Mouse (Mus musculus): ENCODE data around the gene Cd37. TPM values are rescaled to one million over a fixed set of nuclear protein-coding genes. Genes with fewer than 3 reads are reported as not detected.

Cd37 gene
- total RNA-seq, 2 experiments from 2014 or later: 4.8 to 5.3 TPM

DNA sequence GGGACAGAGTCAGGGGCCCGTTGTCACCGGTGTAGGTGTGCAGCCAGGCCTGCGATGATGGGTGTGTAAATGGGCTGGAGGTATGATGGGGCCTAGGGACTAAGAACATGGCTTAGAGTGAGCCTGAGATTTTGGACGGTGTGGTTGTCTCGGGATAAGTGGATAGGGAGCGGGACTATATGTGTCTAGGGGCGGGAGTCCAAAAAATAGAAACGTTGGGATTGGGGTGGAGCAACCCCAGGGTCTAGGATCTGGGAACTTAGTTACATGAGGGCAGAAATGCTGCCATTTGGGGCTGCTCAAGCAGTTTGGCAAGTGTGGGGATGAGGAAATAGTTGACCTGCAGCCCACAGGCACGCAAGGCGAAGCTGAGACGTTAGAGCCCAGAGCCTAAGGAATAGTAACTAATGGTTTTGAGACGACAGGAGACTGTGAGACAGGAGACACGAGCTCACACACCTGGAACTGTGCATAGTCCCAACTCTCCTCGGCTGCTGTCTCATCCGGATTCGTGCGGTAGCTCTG lies 3.2 kb downstream of the Cd37 start:
- no peak for DNase-seq (ENCODE audit: low spot score in 2 of 2)

DNA sequence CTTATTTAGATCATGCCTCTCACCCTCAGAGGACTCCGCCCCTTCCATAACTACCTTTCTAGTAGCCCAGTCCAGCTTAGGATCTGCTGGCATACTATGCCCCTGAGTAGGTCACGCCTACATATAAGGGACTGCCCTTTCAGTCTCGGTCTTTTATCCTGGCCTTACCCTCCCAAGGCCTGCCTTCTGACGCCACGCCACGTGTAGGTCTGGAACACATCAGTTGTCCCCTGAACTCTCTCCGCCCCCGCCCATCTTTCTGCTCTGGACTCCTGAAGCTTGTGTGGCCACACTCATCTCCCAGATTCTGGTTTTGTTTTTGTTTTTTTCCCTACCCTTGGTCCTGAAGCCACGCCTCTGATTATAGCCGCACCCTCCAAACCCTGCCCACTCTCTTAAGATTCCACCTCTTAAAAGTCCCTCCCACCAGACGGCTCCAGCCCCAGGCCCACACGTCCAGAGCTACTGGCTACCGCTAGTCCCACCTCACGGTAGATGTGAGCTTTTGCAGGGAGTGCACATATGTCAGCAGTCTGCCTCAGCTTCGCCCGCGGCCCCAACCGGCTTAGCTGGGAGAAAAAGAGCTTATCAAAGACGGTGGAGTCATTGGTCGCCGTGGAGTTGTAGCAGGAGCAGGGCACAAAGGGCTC lies 3.9 kb downstream of the Cd37 start:
- DNase-seq (ENCODE audit: low spot score in 2 of 2): peak in 1 of 2 experiments; percentile 22

DNA sequence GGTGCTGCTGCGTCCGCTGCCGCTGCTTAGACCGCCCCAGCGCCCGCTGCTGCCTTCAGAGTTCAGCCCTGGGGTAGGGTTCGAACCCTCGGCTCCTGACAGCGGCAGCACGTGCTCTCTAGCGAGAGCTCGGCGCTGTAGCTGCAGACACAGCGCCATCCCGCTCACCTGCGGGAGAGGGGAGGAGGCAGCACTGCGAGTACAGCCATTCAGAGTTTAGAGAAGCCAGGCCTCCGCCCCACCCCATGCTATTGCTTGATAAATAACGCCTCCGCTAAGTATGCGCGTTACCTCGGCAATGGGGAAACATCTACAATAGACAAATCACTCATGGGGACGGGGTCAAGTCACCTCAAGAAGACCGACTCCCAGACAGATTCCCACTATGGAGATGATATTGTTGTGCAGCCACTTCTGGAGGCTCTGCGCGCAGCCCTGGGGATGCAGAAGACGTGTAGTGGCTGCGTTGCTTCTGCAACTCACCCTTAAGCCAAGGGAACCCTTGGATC lies 4.5 kb downstream of the Cd37 start:
- DNase-seq (ENCODE audit: low spot score in 2 of 2): no peak

DNA sequence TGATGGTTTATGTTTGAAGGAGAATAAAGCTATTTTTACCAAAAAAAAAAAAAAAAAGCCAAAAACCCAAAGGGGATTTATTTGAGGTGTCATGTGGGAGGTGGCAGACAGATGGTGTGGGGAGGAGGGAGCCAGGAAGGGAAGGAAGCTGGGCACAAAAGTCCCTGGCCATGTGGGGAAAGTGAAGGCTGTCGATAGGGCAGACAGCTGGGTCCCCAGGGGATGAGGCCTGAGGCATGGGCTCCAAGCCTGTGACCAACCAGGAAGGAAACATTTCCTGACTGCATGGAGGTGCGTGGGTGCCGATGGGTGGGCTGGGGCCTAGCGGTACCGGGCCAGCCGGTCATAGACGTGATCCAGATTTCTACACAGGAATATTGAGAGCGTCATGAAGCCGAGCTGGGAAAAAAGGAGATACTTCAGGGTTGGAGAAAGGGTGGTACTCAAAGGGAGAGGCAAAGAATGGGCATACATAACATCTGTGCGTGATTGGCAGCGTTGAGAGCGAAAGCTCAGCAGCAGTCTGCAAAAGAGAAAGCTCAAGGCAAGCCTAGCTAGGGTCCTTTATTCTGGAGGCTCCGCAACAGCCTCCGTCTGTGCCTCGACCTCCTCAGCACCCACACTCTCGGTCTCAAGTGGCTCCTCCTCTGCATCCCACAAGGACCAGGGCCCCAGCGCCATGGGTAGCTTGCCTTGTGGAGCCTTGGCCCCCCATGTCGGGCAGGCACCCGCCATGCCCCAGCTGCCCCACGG lies 5.2 kb downstream of the Cd37 start:
- DNase-seq (ENCODE audit: low spot score in 2 of 2): peak; percentile 85 to 88

DNA sequence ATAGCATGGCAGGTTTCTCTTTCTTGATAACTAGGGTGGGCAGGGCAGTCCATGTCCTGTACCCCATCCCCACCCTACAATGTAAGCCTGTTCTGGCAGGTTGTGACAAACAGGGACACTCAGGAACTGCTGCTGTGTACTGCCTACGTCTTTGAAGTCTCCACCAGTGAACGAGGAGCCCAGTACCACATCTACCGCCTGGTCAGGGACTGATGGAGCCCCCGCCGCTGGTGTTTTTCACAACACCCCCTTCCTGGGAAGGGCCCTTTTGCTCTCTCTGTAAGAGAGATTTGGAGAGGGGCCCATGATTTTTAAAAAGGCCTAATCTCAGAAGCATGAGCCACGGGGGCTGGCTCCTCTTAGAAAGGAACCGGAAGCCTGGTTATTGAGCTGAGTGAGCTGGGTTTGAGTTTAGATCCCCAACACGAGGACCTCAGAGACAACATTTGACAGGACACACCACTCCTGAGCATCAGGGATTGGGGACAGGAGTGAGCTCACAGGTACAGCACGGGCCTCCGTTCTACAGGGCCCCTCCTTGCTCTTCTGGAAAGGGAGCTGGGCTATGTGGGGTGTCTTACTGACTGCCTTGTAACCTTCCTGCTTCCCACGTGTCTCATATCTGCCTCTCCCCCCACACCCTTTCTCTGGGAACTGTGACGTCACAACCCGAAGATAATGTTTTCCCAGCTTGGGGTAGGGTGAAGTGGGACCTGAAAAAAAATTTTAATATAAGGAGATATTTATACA lies 6.0 kb downstream of the Cd37 start:
- peak in 1 of 2 experiments; percentile 52 for DNase-seq (ENCODE audit: low spot score in 2 of 2)

DNA sequence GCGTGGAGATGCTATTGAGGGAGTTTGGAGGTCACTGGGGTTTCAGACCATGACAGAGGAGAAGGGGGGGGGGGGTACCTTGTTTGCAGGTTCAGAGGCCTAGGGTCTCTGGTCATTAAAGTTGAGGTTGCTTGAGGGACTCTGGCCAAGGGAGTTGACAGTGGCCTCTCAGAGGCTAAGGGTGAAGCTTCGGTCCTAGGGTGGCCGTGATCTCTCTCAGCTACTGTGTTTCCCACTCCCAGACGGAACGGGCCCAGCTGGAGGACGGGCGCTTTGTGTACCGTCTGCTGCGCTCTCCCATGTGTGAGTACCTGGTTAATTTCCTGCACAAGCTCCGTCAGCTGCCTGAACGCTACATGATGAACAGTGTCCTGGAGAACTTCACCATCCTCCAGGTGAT lies 7.0 kb downstream of the Cd37 start:
- no peak for DNase-seq (ENCODE audit: low spot score in 2 of 2)

DNA sequence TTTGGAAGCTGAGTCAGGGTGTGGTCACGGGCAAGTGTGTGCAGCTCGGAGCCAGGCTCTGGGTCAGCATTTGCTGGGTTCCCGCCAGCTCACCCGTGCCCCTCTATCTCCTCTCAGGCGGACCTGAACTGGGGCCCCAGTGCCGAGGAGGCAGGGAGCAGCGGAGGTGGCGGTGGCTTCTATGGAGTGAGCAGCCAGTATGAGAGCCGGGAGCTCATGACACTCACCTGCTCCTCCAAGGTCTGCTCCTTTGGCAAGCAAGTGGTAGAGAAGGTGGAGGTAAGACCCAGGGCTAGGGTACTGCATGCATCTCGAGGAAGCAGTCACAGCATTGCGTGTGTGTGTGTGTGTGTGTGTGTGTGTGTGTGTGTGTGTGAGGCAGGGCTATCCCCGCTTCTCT lies 7.7 kb downstream of the Cd37 start:
- no peak for DNase-seq (ENCODE audit: low spot score in 2 of 2)

DNA sequence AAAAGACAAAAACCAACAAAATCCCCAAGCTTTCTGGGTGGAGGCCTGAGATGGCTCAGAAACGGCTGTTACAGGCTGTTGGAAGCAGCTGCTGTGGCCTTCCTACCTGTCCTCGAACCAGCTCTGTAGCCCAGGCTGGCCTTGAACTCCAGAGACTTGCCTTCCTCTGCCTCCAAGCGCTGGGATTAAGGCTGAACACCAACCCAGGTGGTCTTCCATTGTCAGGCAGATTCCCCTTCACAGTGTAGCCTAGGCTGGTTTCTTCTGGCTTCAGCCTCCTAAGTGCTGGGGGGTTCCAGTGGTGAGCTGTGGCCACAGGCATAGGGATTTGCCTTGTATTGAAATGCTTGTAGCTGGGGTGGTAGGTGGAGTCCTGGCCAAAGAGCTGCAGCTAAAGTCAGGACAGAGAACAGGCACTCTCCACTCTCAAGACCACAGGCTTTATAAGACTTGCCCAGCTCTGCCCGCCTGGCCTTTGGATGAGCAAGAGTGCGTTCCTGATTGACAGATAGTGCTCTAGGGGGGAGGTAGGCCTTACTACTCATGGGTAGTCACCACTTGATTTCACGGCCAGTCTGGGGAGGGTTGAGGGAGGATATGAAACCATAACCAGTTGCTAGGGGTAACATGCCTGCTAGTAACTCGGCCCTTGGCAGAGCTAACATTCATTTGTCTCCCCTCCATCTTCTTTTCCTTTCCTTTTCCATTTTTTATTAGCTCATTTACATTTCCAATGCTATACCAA lies 9.3 kb downstream of the Cd37 start:
- no peak for DNase-seq (ENCODE audit: low spot score in 2 of 2)

DNA sequence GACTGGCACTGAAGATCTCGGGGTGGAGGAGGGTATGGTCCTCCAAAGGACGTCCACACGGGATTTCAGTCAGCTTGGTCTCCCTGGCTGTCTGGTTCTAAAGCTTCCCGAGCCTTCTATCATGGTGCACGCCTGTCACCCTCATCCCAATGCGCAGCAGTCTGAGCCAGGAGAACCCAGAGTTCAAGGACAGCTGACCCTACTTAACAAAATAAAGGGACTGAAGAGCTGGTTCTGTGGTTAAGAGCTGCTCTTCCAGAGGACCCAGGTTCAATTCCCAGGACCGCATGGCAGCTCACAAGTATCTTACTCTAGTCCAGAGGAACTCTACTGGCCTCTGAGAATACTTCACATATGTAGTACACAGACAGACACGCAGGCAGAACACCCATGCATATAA lies 9.9 kb downstream of the Cd37 start:
- no peak for DNase-seq (ENCODE audit: low spot score in 2 of 2)

DNA sequence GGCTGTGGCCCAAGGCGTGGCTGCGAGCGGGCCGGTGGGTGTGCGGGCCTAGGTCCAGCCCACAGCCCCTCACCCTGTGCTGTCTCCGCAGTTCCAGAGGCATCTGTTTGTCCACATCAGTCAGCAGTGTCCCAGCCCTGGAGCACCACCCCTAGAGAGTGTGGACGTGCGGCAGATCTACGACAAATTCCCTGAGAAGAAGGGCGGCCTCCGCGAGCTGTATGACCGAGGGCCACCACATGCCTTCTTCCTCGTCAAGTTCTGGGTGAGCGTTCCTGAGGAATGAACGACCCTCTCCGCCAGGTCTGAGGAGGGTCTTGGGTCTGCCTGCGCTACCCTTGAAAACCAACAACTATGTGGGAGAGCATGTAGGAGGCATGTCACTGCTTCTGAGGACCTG lies 10.4 kb downstream of the Cd37 start:
- DNase-seq (ENCODE audit: low spot score in 2 of 2): no peak

DNA sequence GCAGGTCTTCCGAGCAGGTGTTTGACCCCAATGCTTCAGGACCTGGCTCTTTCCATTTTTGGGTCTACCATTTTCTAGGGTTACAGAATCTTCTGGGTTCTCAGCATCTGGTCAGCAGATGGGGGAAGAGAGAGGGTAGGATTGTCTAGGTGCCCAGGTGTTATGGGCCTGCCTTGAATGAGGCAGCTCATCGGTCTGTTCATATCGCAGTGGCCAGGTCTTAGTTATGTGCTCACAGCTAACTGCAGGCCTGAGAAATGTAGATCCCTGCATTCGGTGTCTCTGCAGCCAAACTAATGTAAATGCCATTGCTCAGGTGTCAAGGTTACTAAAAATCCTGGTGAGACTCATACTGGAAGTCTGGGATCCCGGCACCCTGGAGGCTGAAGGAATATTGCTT lies 12.5 kb downstream of the Cd37 start:
- DNase-seq (ENCODE audit: low spot score in 2 of 2): no peak

DNA sequence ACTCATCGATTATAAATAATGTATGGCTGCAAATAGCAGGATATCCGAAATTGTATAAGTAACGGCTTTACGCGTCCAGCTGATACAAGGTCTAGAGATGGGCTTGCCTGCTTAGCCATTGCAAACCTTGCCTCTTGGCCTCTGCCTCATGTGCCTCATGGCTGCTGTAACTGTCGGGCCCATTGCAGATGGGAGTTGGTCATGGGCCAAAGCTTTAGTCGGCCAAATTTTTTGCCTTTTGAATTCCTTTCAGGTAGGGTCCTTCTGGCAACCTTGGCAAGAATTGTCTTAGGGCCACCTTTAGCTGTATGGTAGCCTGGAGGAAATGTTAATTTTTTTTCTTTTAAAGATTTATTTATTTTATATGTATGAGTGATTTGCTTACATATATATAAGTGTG lies 14.1 kb downstream of the Cd37 start:
- no peak for DNase-seq (ENCODE audit: low spot score in 2 of 2)

DNA sequence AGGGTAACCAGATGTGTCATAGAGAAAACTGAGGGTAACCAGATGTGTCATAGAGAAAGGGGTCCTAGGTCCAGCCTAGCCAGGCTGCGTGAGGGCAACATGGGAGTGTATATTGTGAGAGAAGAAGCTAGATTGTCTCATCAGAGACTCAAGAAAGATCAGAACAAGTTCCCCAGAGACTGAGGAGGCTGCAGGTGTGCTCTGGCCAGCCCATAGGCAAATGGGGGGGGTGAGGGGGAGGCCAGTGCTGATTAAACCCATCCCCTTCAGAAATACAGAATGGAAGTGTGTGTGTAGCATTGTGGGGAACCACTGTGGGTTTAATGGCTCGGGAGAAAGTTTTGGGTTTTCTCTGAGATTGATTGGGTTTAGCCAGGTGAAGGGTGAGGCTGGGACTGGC lies 17.2 kb downstream of the Cd37 start:
- no peak for DNase-seq (ENCODE audit: low spot score in 2 of 2)

DNA sequence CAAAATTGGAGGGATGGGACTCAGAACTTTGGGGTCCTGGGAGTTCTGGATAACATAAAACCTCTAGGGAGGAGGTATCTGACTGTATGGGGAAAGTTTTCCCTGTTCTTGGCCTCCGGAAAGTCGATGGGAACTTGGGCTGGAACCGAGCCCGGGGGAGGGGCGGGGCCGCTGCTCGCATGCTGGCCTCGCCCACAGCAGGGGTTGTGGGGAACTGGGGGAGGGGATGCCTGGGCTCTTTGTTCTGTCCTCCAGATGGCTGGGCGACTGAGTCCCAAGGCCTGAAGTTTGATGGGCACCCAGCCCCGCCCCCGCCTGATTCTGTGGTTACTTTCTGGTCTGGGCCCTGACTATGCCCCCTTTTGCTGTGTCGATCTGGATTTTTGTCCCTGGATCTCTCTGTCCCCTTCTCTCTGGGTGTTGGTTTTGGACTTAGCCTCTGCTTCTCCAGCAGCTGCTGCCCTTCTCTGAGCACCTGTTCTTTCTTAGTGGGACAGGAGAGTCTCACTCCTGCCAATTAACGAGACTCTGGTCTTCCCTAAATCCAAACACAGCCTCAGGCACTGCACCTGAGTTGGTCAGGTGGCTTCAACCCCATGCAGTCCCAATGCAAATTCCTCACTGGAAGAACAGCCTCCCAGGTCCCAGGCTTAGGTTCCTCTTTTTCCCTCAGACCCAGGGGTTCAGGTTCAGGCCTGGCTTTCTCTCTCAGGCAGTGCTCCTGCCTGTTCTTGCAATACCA lies 22.3 kb downstream of the Cd37 start:
- no peak for DNase-seq (ENCODE audit: low spot score in 2 of 2)

DNA sequence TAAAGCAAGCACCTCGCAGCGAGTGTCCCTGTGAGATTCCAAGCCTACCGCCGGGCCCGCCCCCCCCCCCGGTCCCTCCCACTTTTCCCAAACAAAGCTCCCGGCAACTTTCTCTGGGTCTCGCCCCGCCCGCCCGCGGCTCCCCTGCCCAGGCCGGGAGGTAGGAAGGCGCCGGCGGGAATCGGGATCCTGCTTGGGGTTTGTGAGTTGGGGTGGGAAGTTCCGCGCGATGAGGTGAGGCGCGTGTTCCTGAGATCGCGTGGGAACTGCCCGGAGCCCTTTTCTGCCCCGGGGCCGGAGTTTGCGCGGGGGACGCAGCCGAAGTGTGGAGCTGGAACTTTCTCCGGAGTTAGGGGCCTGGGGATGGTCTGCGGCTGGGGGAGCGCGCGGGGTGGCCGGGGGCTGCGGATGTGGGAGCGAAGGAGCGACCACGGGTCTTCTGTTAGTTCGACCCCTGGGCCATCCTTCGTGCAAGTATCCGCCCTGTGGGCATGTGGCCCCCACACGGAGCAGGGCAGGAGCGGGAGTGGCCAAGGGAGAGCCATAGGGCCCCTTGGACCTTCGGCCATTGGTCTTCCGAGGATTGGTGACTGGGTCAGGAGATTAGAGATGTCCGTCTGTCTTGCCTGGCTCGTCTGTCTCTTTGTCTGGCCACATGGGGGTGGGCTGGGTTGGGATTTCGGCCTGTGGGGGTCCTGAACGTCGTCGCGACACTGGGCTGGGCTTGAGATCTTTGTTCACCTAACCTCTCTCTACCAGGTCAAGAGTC lies 23.1 kb downstream of the Cd37 start, which contains the start of gene Tead2:
TSS of gene Tead2 (plus strand) at position 81 of the 769 bp plus-strand sequence.
- DNase-seq (ENCODE audit: low spot score in 2 of 2): no peak

DNA sequence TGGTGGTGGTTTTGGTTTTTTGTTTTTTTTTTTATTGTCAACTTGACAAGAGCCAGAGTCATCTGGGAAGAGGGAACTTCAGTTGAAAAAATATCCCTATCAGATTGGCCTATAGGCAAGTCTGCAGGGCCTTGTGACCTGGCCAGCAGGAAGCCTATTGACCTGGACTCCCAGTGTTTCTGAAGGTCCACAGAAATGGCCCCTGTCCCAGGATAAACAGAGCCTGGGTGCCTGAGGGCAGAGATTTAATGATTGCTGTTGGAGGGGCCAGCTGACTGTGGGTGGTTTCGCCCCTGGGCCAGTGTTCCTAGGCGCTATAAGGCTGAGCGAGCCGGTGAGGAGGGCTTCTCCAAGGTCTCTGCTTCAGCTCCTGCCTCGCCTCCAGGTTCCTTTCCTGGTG lies 25.2 kb downstream of the Cd37 start:
- DNase-seq (ENCODE audit: low spot score in 2 of 2): no peak

DNA sequence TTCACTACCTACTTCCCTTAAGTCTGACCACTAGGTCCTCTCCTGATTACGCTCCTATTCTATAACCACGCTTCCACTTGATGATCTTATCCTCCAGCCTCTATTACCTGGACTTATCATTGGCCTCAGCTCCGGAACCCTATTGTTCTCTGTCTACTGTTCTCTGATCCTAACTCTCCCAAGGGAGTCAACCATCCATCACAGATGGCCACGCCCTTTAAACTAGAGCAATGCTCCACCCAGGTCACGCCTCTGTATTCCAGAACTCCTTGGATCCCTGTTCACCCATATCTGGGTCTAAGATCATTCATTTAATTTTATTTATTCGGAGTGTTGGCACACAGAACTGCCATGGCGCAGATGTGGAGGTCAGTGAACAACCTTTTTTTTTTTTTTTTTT lies 26.6 kb downstream of the Cd37 start:
- no peak for DNase-seq (ENCODE audit: low spot score in 2 of 2)

DNA sequence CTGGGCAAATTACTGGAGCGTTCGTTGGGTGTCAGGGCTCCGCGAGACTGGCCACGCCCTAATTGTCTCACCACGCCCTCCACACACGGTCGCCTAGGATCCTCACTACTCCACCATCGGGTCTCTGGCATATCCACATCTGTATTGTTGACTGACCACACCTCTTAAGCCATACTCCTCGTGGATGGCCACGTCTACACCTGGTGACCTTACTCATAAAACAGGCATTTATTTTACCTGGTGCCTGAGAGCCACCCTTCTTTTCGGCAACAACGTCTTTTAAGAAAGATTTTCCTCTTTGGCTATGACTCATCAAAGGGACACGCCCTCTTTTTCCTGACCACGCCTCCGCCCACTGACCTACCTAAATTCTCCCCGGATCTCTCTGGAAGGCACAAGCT lies 27.1 kb downstream of the Cd37 start, which contains the start of gene Dkkl1:
TSS of gene Dkkl1 (minus strand) at position 297 of the 401 bp plus-strand sequence.
- DNase-seq (ENCODE audit: low spot score in 2 of 2): no peak

DNA sequence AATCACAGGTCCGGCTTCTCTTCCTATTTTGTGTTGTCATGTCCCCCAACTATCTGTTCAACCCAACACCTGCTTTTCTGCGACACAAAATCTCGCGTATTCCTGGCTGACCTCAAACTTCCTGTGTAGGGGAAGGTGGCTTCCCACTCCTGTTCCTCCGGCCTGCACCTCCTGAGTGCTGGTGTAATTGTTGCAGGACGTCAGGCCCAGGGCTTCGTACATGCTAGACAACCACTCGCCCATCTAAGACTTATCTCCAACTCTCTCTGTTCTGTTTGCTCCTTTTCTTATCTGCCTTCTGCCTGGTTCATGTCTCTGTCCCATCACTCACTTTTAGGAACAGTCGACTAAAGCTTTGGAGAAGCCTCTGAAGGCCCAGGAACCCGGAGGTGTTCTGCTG lies 27.8 kb downstream of the Cd37 start:
- no peak for DNase-seq (ENCODE audit: low spot score in 2 of 2)
